Mouse (Mus musculus) embryonic facial prominence, embryonic 13.5 days (tissue): ENCODE measurements around the gene Cog7. TPM values are rescaled to one million over a fixed set of nuclear protein-coding genes. Genes with fewer than 3 reads are reported as not detected.

Source experiments
- ATAC-seq: fragments of 200-750 bp; cut with Nextera tagmentation; 2 replicates; pipeline ENCODE4 v1.8.0; 2017; ENCODE audit warnings: low read depth; ENCODE audit not compliant: insufficient number of reproducible peaks, insufficient read depth, low FRiP score, low TSS enrichment
- H3K27ac ChIP-seq: fragments of 300-500 bp; sonication (generic); 2 replicates; pipeline ENCODE4 v1.5.1; 2015; ENCODE audit warnings: moderate library complexity, mild to moderate bottlenecking, inconsistent platforms
- H3K27me3 ChIP-seq: fragments of 300-500 bp; sonication (generic); 2 replicates; pipeline ENCODE4 v1.6.1; 2015; ENCODE audit warnings: mild to moderate bottlenecking, inconsistent platforms
- H3K36me3 ChIP-seq: fragments of 300-500 bp; sonication (generic); 2 replicates; pipeline ENCODE4 v1.6.1; 2015; ENCODE audit warnings: mild to moderate bottlenecking, inconsistent platforms
- H3K4me1 ChIP-seq: fragments of 300-500 bp; sonication (generic); 2 replicates; pipeline ENCODE4 v1.6.1; 2015; ENCODE audit warnings: inconsistent platforms
- H3K4me2 ChIP-seq: fragments of 300-500 bp; sonication (generic); 2 replicates; pipeline ENCODE4 v1.6.1; 2015; ENCODE audit warnings: moderate library complexity, mild to moderate bottlenecking, inconsistent platforms
- H3K4me3 ChIP-seq: fragments of 300-500 bp; sonication (generic); 2 replicates; pipeline ENCODE4 v1.5.1; 2015; ENCODE audit warnings: mild to moderate bottlenecking, inconsistent platforms
- H3K9ac ChIP-seq: fragments of 300-500 bp; sonication (generic); 2 replicates; pipeline ENCODE4 v1.6.1; 2015; ENCODE audit warnings: mild to moderate bottlenecking, inconsistent platforms
- H3K9me3 ChIP-seq: fragments of 300-500 bp; sonication (generic); 2 replicates; pipeline ENCODE4 v1.6.1; 2016; ENCODE audit warnings: inconsistent platforms
- WGBS: fragments of 180-500 bp; shearing (Covaris S2); methylation state at CpG from one replicate; pipeline ENCODE4 v1.1.7; 2015; ENCODE audit warnings: mixed read lengths; 5-methylcytosine and 5-hydroxymethylcytosine counted together
- polyA plus RNA-seq: library from polyadenylated mRNA; unstranded; fragments of >200 nt; fragmentation: Nextera tagmentation; extraction: Ambion mirVana; gene quantifications from 2 replicates; pipeline ENCODE4 v1.2.1, GENCODE M21; 2015

The Cog7 gene
- polyA plus RNA-seq, 1 experiment from 2014 or later: 24.8 TPM

GRCm38 (mm10) chr7:121880246-121880645 is 101.3 kb downstream of the Cog7 start:
- H3K9ac ChIP-seq: no peak overlapping the region
- H3K36me3 ChIP-seq: no peaks in the 10 kb centered on the region
- no peak overlapping the region for H3K4me2 ChIP-seq
- no peaks in the 10 kb centered on the region for H3K9me3 ChIP-seq
- 86% methylated on average over 4 of the region's 4 CpGs for WGBS
- no peaks in the 10 kb centered on the region for H3K27me3 ChIP-seq
- H3K27ac ChIP-seq: no peak overlapping the region
- H3K4me1 ChIP-seq: no peaks in the 10 kb centered on the region
- H3K4me3 ChIP-seq: no peak overlapping the region
- no peak for ATAC-seq

GRCm38 (mm10) chr7:121874784-121875183 is 106.7 kb downstream of the Cog7 start:
- Histone ChIP-seq H3K27ac (no peak overlapping the region), H3K4me3 (no peak overlapping the region), H3K27me3 (no peaks in the 10 kb centered on the region), H3K4me1 (no peaks in the 10 kb centered on the region; the same call in 1 of the 2 replicates), H3K9ac (no peak overlapping the region), H3K36me3 (no peaks in the 10 kb centered on the region), H3K9me3 (no peaks in the 10 kb centered on the region), H3K4me2 (no peak overlapping the region)
- ATAC-seq: no peak
- 88% methylated on average over 7 of the region's 7 CpGs for WGBS

- Histone ChIP-seq H3K4me1 (no peaks in the 10 kb centered on the region; the same call in 1 of the 2 replicates), H3K4me3 (no peak overlapping the region), H3K9me3 (no peaks in the 10 kb centered on the region), H3K27ac (no peak overlapping the region), H3K9ac (no peak overlapping the region), H3K4me2 (no peak overlapping the region), H3K27me3 (no peaks in the 10 kb centered on the region), H3K36me3 (no peaks in the 10 kb centered on the region)
- no peak for ATAC-seq
- 35% methylated on average over 3 of the region's 3 CpGs for WGBS
Measured at GRCm38 (mm10) chr7:121873998-121874397, 107.5 kb downstream of the Cog7 start.

GRCm38 (mm10) chr7:121871631-121872030 is 109.9 kb downstream of the Cog7 start:
- 60% methylated on average over 2 of the region's 3 CpGs for WGBS
- Histone ChIP-seq H3K4me2 (no peak overlapping the region), H3K9me3 (no peaks in the 10 kb centered on the region)

GRCm38 (mm10) chr7:121864858-121865585 is 116.5 kb downstream of the Cog7 start, which contains the start of gene Scnn1b:
Gene Scnn1b (plus strand): TSS chr7:121865038.
- Histone ChIP-seq H3K9me3 (no peaks in the 10 kb centered on the region), H3K4me3 (peak within 1 kb of the TSS; percentile 34), H3K36me3 (no peaks in the 10 kb centered on the region), H3K4me2 (peak within 1 kb of the TSS; percentile 64), H3K4me1 (peaks cover 7% of the 10 kb centered on the region), H3K9ac (peak within 1 kb of the TSS; percentile 6; the same call in 1 of the 2 replicates), H3K27ac (no peak within 1 kb of the TSS), H3K27me3 (peaks cover 51% of the 10 kb centered on the region)
- no peak for ATAC-seq
- WGBS: 2% methylated on average over 41 of the region's 42 CpGs

More at GRCm38 (mm10) chr7:121871631-121872030, 109.9 kb downstream of the Cog7 start:
- Histone ChIP-seq H3K4me3 (no peak overlapping the region), H3K9ac (no peak overlapping the region), H3K4me1 (no peaks in the 10 kb centered on the region; the same call in 1 of the 2 replicates), H3K36me3 (no peaks in the 10 kb centered on the region), H3K27me3 (peaks cover 8% of the 10 kb centered on the region), H3K27ac (no peak overlapping the region)
- ATAC-seq: no peak

- no peaks in the 10 kb centered on the region for H3K4me1 ChIP-seq
- H3K4me2 ChIP-seq: no peak overlapping the region
- H3K9ac ChIP-seq: no peak overlapping the region
- H3K4me3 ChIP-seq: no peak overlapping the region
- no peak for ATAC-seq
- no peaks in the 10 kb centered on the region for H3K36me3 ChIP-seq
- WGBS: 84% methylated on average over 8 of the region's 8 CpGs
- no peaks in the 10 kb centered on the region for H3K9me3 ChIP-seq
- peaks cover 16% of the 10 kb centered on the region for H3K27me3 ChIP-seq
- no peak overlapping the region for H3K27ac ChIP-seq
Measured at GRCm38 (mm10) chr7:121858939-121859338, 122.6 kb downstream of the Cog7 start.

- Histone ChIP-seq H3K4me2 (no peak overlapping the region), H3K4me1 (no peaks in the 10 kb centered on the region), H3K9ac (no peak overlapping the region), H3K27ac (no peak overlapping the region), H3K27me3 (peaks cover 3% of the 10 kb centered on the region; the same call in 1 of the 2 replicates), H3K4me3 (no peak overlapping the region), H3K36me3 (no peaks in the 10 kb centered on the region), H3K9me3 (no peaks in the 10 kb centered on the region)
- 91% methylated on average over 11 of the region's 11 CpGs for WGBS
- no peak for ATAC-seq
Measured at GRCm38 (mm10) chr7:121857177-121857884, 124.2 kb downstream of the Cog7 start.

- Histone ChIP-seq H3K9ac (no peak overlapping the region), H3K9me3 (no peaks in the 10 kb centered on the region), H3K4me1 (no peaks in the 10 kb centered on the region), H3K27me3 (no peaks in the 10 kb centered on the region), H3K4me2 (no peak overlapping the region), H3K27ac (no peak overlapping the region), H3K36me3 (no peaks in the 10 kb centered on the region), H3K4me3 (no peak overlapping the region)
- WGBS: 78% methylated on average over 9 of the region's 9 CpGs
- peak; percentile 59; the same call in 1 of the 2 replicates for ATAC-seq
Measured at GRCm38 (mm10) chr7:121848537-121849168, 132.9 kb downstream of the Cog7 start.

GRCm38 (mm10) chr7:121845964-121846363 is 135.5 kb downstream of the Cog7 start:
- ATAC-seq: no peak
- Histone ChIP-seq H3K4me1 (no peaks in the 10 kb centered on the region), H3K27me3 (no peaks in the 10 kb centered on the region), H3K4me2 (no peak overlapping the region), H3K4me3 (no peak overlapping the region), H3K27ac (no peak overlapping the region), H3K9me3 (no peaks in the 10 kb centered on the region), H3K36me3 (no peaks in the 10 kb centered on the region), H3K9ac (no peak overlapping the region)
- WGBS: 76% methylated on average over 6 of the region's 6 CpGs

- H3K4me3 ChIP-seq: no peak overlapping the region
- H3K4me2 ChIP-seq: no peak overlapping the region
- H3K4me1 ChIP-seq: no peaks in the 10 kb centered on the region
- H3K9me3 ChIP-seq: no peaks in the 10 kb centered on the region
- no peaks in the 10 kb centered on the region for H3K27me3 ChIP-seq
- ATAC-seq: no peak
- no peak overlapping the region for H3K9ac ChIP-seq
- H3K27ac ChIP-seq: no peak overlapping the region
- 70% methylated on average over 6 of the region's 6 CpGs for WGBS
- H3K36me3 ChIP-seq: no peaks in the 10 kb centered on the region
Measured at GRCm38 (mm10) chr7:121842234-121842633, 139.3 kb downstream of the Cog7 start.

GRCm38 (mm10) chr7:121840810-121841209 is 140.7 kb downstream of the Cog7 start:
- 64% methylated on average over 7 of the region's 7 CpGs for WGBS
- Histone ChIP-seq H3K9ac (no peak overlapping the region), H3K27me3 (no peaks in the 10 kb centered on the region), H3K27ac (no peak overlapping the region), H3K36me3 (no peaks in the 10 kb centered on the region), H3K4me3 (no peak overlapping the region), H3K4me1 (no peaks in the 10 kb centered on the region), H3K9me3 (no peaks in the 10 kb centered on the region), H3K4me2 (no peak overlapping the region)
- peak; percentile 33; the same call in 1 of the 2 replicates for ATAC-seq
